Mouse (Mus musculus) Muller cell, postnatal 12 days (primary cell): Measurements from ENCODE around the gene Foxl1.
"Not testable (repeated sequence)": the region's sequence is repeated elsewhere in the genome, so short reads cannot be mapped to it uniquely, and the experiment has no call there.

Experiments
- DNase-seq: peaks from one replicate; pipeline ENCODE4 v3.0.0-alpha.2; 2015; ENCODE audit errors: inconsistent ontology term

The Foxl1 gene

DNA sequence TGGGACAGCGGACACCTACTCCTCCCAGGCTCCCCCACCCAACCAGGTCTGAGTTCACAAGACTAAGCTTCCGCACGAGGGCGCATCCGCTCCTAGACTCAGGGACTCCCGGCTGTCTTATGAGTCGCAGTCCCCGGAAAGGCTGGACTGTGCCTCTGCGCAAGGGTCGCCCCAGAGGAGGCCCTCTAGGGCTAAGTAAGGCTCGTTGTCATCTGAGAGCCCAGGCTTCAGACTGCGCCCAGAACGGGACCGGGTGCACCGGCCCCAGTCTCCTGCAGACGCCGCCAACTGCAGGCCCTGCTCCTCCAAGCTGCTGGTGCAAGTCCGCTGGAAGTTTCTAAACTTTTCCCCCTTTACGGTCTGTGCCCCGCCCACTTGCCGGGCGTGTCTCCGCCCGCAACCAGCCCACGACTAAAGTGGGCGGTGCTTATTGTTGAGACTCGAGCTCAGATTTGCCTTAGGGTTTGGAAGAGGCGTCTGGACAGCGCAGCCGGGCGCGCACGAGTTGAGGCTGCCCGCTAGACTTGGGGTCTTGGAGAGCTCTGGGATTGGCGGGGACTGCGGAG lies 2.3 kb upstream of the Foxl1 start:
- DNase-seq: peak; percentile 88

DNA sequence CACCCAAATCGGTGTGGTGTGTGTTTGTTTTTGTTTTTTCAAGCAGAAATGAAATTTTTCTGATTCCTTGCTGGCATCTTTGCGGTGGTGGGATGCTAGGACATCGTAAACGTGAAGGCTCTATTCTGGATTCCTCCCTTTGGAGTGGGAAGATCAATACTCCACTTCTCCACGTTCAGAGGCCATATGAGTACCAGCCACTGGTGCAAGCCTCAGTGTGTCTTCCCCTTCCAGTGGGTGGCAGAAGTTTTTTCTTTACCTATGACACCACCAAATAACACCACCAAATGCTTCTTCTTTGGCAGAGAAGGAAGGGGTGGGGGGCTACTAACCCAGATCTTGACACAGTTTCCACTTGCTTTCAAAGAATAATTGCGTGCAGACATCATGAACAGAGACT lies 1.5 kb upstream of the Foxl1 start:
- DNase-seq: no peak

DNA sequence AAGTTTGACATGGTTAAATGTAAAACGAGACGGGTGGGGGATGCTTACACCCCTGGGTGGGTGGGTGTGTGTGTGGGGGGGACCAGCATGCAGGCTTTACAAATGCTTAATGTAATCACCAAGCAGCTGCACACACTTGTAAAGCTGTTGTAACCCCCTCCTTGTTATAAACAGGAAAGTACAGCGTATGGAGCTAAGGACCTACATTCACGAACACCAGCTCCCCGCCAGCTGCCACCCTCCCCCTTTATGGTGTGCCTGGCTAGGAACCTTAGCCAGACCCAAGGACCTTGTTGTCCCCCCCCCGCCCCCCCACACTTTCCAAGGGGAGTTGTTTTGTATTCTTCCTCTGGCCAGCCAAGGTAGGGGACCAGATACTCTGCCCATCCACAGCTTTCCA lies 1.0 kb upstream of the Foxl1 start:
- no peak for DNase-seq

DNA sequence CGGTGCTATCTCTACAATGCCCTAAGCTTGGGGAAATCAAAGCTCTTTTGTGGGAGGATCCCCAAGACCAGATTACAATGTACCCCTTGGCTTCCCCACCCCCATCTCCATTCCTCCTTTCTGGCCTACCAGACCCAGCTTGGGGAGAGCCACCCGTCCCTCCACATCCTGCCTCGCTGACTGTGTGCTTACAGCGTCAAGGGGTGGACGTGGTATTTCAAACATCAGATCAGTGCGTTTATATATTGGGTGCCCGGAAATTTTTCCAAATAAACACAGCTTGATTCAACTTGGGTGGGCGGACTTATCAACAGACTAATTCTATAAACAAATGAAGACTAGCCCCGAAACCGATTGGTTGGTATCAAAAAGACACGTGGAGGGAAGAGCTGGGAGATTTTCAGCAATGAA lies 444 bp upstream of the Foxl1 start:
- no peak for DNase-seq

DNA sequence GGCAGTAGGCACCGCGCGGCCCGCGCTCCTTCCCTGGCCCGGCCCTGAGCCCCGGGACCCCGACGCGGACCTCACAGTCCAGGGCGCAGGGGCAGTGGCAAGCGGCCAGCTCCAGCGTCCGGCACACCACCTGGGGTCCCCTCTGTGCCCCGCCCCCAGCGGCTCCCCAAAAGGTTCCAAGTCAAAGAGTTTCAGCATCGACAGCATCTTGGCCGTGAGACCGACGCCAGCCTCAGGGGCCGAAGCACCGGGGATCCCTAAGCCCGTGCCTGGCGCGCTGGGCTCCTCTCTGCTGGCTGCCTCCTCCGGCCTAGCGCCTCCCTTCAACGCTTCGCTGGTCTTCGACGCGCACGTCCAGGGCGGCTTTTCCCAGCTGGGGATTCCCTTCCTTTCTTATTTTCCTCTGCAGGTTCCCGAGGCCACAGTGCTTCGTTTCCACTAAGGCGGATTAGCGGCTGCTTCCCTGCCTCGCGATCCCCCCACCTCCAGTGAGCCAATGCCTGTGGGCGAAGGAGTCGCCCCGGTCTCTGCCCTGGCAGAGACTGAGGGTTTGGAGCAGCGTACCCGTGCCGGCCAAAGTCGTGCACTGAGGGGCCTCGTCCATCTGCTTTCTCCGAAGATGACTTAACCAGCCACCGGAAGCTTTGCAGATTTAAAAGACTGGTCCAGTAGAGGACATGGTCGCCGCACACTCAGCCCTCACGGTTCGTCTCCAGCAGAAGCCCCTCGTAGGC lies 958 bp downstream of the Foxl1 start:
- no peak for DNase-seq

DNA sequence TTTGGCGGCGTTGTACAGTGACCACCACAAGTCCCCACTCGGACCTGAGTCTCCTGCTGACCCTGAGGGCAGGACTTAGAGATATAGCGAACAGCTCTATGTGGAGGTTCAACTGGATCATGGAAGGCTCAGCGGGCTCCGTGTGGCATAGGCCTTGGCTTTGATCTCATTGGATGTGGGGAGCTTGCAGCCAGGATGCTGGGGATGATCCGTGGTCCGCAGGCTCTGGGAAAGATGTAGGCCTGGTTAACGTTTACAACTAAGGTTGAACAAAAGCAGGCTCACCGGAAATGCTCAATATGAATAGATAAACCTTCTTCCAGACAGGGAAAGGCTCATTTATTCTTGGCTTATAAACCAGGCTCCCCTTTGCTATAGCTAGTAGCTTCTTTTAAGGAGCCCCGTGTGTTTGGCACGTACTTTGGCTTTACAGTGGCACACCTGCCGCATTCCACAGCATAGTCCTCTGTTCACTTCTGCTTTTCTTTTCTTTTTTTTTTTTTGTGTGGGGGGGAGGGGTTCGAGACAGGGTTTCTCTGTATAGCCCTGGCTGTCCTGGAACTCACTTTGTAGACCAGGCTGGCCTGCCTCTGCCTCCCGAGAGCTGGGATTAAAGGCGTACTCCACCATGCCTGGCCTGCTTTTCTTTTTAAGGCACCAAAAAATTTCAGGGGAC lies 1.7 kb downstream of the Foxl1 start:
- no peak for DNase-seq

DNA sequence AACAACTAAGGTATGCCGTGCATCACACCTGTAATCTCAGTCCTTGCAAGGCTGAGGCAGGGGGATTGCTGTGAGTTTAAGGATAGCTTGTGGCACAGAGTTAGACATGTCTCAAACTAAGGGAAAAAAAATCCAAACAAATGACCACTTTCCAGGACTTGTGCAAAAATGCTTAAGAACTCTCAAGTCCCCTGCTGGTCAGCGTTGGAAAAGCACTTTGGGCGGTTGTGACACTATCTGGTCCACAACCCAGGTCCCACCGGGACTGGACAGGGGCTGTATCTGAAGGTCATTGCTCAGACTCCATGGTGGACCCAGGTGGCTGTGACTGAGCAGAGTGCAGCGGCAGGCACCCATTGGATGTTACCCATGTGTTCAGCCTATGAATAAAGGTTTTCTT lies 2.8 kb downstream of the Foxl1 start:
- no peak for DNase-seq

DNA sequence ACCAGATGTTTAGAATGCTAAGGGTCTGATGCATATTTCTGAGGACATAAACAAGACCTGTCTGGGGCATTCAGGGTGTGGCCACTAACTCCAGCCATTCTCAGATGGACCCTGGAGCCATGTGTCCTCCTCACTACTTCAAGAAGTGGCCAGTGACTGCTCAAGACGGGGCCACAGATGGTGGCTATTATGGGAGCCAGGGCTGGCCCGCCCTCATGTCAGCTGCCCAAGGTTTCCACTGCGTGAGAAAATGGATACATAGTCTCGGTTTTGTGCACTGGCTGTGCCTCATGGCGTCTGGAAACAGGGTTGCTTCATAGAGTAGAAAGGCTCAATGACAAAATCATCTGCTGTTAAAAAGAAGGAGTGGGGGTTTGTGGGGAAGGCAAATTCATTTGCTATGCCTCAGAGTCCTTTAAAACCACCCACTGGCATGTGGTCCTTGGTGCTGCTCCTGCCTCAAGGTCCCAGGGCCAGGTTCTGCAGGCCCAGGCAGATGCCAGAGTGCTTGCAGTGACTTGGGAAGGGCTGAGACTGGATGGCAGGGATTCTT lies 5.3 kb downstream of the Foxl1 start:
- no peak for DNase-seq

DNA sequence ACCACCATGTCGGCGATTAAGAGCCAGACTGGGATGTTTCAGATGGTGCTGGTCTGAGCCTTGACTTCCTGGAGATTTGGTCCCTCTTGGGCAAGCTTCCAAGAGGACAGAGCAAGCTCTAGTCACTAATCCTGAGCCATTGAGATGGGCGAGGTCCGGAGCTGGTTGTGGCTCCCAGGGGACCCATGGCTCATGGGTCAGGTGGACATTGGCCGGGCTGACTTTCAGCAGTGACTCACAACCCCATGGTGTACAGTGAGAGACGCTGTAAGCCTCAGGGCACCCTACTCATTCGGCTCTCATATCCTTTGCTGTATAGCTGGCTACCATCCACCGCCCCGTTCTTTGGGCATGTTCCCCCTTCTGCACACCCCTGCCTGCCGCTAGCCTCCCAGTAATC lies 6.4 kb downstream of the Foxl1 start:
- no peak for DNase-seq

DNA sequence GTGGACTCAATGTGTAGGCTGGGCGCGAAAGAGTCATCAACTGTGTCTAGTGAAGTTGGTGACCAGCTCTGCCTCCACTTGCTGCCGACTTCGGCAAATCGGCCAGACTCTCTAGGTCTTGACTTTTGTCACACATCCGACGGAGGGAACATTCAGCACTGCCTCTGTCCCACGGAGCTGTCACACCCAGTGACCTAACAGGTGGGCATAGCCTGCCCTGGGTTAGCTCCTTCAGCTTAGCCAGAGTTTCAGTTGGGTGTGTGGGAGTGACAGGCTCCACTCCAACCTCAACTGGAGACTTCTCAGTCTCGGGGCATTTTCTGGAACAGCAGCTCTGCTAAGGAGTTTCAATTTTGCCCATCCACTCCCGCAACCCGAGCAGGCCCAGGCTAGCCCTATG lies 6.8 kb downstream of the Foxl1 start:
- DNase-seq: no peak

DNA sequence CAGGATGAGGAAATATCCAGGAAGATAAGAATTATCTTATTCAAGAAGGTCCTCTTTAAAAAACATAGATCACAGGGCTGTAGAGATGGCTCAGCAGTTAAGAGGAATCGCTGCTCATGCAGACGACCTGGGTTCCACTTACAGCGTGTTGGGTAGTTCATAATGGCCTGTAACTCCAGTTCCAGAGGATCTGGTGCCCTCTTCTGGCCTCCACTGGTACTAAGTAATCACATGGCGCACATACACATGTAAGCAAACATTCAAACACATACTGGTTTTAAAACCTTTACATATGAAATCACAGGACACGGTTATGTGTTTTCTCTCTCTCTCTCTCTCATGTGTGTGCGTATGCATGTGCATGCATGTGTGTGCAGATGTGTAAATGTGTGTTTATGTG lies 9.1 kb downstream of the Foxl1 start:
- DNase-seq: no peak

DNA sequence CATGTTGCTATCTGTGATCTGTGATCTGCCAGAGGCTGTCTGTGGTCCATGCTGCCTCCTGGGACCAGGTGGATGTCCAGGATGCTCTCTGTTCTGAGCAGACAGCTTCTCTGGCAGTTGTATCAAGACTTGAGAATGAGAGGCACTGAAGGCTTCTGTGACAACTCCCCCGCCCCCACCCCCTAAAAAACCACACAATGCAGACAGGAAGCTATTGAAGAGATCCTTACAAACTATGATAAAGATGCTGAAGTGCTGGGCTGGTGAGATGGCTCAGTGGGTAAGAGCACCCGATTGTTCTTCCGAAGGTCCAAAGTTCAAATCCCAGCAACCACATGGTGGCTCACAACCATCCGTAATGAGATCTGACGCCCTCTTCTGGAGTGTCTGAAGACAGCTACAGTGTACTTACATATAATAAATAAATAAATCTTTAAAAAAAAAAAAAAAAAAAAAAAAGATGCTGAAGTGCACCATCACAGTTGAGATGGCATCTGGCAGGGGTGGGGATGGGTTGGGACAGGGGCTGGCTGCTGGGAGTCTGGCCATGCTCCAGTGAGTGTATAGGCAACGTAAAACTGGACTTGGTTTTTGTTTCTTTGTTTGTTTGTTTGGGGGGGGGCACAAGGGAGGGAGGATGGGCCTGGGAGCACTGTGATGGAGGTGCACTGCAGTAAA lies 17.9 kb downstream of the Foxl1 start:
- not testable (repeated sequence) for DNase-seq

DNA sequence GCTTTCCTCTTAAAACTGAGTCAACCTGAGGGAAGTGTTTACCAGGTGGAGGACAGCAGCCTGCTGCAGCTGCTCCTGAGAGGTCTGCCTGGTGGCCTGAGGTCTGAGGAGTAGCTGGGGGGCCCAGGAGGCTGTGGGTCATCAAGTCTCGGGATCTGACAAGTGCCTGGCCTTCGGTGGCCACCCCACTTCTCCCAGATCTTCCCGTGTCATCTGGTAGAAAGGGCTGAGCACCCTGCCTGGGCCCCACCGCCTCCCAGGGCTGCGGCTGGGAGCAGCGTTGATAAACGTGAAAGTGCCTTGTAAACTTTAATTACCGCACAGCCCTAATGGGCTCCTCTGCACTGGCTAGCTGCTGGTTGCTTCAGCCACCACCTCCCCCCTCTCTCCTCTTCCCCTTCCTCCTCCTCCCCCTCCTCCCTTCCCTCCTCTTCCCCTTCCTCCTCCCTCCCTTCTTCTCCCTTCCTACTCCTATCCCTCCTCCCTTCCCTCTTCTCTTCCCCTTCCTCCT lies 20.9 kb downstream of the Foxl1 start:
- no peak for DNase-seq

DNA sequence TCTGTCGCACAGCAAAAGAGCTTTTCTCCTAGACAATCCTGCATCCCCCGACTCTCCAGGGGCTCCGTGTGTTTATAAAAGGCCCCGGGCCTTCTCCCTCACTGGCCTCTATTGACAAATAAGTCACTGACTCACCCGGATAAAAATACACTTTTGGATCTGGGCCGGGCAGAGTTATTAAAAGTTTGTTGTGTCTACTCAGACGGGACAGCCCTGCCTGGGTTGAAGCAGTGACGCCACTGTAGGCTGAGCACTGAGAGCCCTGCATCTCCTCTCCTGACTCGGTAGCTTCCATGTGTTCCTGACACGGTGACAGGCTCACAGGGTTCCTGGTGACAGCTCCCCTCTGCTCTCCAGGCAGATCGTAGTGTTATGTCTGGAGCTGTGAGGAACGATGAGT lies 24.7 kb downstream of the Foxl1 start:
- DNase-seq: no peak

DNA sequence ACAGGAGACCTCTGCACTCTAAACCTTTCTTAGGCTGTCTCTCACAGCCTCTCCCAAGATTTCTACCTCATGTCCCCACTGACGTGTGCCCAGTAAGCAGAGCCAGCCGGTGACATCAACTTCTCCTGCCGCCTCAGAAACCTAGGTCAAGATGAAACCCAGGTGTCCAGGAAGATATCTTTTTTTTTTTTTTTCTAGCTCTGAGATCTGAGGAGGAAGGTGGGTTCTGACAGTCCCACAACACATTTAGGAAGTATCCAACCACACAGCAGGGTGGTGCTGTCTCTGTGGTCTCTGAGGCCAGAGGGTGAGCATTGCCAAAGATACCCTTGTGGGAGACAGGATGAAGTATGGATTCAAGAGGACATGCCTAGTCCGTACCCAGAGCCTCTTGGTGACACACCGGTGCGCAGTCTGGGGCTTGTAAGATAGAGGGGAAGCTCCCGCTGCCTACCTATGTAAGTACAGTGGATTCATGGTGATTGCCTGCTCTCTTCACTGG lies 29.3 kb downstream of the Foxl1 start:
- no peak for DNase-seq

DNA sequence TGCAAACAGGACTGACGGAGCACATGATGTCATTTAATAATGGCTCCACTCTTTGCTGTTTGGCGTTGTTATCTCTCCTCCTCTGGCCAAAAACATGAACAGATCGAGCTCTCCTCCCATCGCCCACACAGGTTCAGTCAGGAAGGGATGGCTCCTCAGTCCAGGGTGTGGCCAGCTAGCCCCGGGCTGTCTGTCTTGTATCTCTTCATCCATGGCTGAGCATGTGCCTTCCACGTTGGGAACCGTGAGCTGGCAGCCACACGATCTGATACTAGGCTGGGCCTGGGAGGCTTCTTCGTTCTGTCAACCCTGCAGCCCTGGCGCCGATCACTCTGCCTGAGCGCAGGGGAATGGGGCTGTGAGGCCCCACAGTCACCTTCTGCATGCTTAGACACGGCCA lies 31.1 kb downstream of the Foxl1 start:
- no peak for DNase-seq

DNA sequence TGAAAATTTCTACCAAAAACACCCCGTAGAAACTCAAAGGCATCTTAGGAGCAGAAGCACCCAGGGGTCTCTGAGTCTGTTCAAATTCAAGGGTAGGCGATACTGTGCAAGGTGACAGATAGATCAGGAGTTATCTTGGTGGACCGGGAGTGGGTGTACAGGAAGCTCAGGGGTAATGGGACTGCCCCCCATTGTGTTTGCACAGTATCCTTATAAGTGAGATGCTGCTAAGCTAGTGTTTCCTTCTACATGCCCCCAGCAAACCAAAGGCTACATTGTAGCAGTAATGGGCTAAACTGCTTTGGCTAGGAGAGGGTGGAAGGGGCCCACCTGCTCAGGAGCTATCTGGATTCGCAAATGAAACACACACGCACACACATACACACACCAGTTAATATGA lies 33.7 kb downstream of the Foxl1 start:
- no peak for DNase-seq

DNA sequence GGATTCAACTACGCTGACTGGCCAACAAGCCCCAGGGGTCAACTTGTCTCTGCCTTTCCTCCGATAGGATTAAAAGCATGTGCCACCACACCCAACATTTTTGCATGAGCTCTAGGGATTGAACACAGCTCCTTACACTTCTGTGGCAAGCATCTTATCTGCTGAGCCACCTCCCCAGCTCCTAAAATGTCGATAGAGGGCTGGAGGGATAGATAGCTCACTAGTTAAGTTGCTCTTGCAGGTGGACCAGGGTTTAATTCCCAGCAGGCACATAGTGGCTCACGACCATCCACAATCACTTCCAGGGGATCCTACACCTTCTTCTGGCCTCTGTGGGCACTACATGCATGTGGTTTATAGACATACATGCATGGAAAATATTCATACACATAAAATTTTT lies 34.7 kb downstream of the Foxl1 start:
- no peak for DNase-seq

DNA sequence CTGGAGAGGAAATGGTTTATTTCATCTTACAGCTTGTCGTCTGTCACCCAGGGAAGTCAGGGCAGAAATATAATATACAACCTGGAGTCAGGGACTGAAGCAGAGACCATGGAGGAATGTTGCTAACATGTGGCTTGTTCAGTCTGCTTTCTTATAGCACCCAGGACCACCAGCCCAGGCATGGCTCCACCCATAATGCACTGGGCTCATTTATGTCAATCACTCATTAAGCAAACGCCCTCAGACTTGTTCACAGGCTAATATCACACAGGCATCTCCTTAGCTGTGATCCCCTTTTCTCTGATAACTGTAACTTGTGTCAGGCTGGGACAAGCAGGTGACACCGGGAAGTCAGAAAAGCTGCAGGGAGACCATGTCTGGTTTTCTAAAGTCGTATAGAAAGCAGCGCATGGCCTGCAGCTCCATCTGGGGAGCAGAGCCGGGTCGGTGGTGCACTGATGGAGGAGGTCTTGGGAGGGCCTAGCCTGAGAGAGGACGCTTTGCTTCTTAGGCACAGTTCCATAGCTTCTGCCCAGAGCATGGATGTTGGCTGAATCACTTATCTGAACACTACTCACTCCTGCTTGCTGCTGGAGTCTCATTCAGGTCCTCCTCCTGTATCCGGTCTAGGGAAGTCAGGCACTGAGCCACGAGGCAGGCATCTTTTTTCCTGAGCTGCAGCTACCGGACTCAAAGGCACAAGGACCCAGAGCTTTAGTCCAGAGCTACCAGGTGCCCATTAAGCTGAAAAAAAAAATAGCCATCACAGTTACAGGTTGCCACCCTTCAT lies 35.4 kb downstream of the Foxl1 start:
- no peak for DNase-seq

DNA sequence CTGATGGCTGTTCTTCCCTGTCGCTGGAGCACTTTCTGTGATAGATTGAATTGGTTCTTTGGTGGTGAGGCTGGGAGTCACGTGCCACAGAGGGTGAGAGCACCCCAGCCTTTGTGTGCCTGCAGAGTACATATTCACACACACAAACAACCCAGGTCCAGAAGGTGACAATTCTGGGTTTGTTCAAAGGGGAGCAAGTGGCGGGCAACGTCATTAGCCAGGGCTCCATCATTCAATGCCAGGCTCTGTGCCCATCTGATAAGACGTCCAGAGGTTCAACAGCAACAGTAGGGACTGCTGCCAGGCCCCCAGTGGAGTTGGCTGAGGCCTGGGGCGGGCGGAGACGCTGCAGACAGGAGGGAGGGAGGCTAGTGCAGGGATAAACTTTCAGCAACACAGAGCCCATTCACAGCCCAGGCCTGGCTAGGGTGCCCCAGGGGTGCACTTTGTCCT lies 36.3 kb downstream of the Foxl1 start:
- DNase-seq: no peak

DNA sequence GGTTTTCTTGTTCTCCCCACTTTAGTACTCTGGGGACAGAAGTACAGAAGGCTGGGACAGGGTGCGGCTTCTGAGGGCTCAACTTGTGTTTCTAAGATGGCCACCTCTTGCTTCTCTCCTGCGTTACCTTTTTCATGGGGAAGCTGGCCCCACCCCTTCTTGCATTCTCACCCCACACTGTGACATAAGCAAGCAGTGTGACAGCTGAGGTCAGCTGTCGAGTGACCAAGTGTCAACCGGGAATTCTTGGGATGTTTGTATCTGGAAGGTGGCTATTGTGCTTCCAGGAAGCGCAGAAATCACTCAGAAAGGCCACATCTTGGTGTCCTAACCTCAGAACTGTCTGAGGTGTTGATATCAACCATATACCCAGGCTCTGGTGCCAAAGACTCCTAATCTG lies 40.3 kb downstream of the Foxl1 start:
- no peak for DNase-seq
